Mouse (Mus musculus): ENCODE measurements at regions not wholly inside any gene's neighbourhood (a gene's known extent, or its start where the extent isn't known, plus 50 kb on each side); places are given as distances from the start of the nearest gene placed in this dataset.

GRCm38 (mm10) chr9:122476356-122476755 lies 124.9 kb downstream of the Abhd5 start:
- Histone ChIP-seq H3K4me2 (ENCODE audit: low read depth, low read length) (no peak overlapping the region), H3K9me3 (replicated peaks; ENCODE audit: control insufficient read depth, low read length) (no peaks in the 10 kb centered on the region), H3K4me1 (ENCODE audit: control insufficient read depth, insufficient read depth, low read length) (no peaks in the 10 kb centered on the region), H3K27ac (ENCODE audit: low read length) (no peak overlapping the region), H3K36me3 (ENCODE audit: control insufficient read depth, insufficient read depth) (no peaks in the 10 kb centered on the region), H3K27me3 (ENCODE audit: control insufficient read depth, insufficient read depth, low read length) (no peaks in the 10 kb centered on the region), H3K9ac (ENCODE audit: low read length) (no peak overlapping the region), H3K4me3 (ENCODE audit: low read length) (no peak overlapping the region)
- 53% methylated on average over 3 of the region's 3 CpGs for WGBS
- no peak for ATAC-seq (replicated peaks; ENCODE audit: extremely low read depth, insufficient read depth, low FRiP score)

- H3K9me3 ChIP-seq (replicated peaks; ENCODE audit: control insufficient read depth, low read length): no peaks in the 10 kb centered on the region
- H3K27me3 ChIP-seq (ENCODE audit: control insufficient read depth, insufficient read depth, low read length): no peaks in the 10 kb centered on the region
- no peaks in the 10 kb centered on the region for H3K4me1 ChIP-seq (ENCODE audit: control insufficient read depth, insufficient read depth, low read length)
- 77% methylated on average over 5 of the region's 5 CpGs for WGBS
- no peak overlapping the region for H3K4me2 ChIP-seq (ENCODE audit: low read depth, low read length)
- ATAC-seq (replicated peaks; ENCODE audit: extremely low read depth, insufficient read depth, low FRiP score): no peak
- H3K4me3 ChIP-seq (ENCODE audit: low read length): no peak overlapping the region
- H3K36me3 ChIP-seq (ENCODE audit: control insufficient read depth, insufficient read depth): no peaks in the 10 kb centered on the region
- H3K9ac ChIP-seq (ENCODE audit: low read length): no peak overlapping the region
- H3K27ac ChIP-seq (ENCODE audit: low read length): no peak overlapping the region
These were observed 135.6 kb downstream of the Abhd5 start for GRCm38 (mm10) chr9:122487001-122487400.

- H3K9ac ChIP-seq (ENCODE audit: low read length): no peak overlapping the region
- 57% methylated on average over 9 of the region's 9 CpGs for WGBS
- H3K36me3 ChIP-seq (ENCODE audit: control insufficient read depth, insufficient read depth): no peaks in the 10 kb centered on the region
- H3K27me3 ChIP-seq (ENCODE audit: control insufficient read depth, insufficient read depth, low read length): no peaks in the 10 kb centered on the region
- H3K4me1 ChIP-seq (ENCODE audit: control insufficient read depth, insufficient read depth, low read length): no peaks in the 10 kb centered on the region
- H3K4me2 ChIP-seq (ENCODE audit: low read depth, low read length): no peak overlapping the region
- no peak overlapping the region for H3K4me3 ChIP-seq (ENCODE audit: low read length)
- ATAC-seq (replicated peaks; ENCODE audit: extremely low read depth, insufficient read depth, low FRiP score): no peak
- no peaks in the 10 kb centered on the region for H3K9me3 ChIP-seq (replicated peaks; ENCODE audit: control insufficient read depth, low read length)
- H3K27ac ChIP-seq (ENCODE audit: low read length): no peak overlapping the region
These were observed 143.3 kb downstream of the Abhd5 start for GRCm38 (mm10) chr9:122494691-122495090.

GRCm38 (mm10) chr9:122496482-122496985 lies 145.1 kb downstream of the Abhd5 start:
- Histone ChIP-seq H3K36me3 (ENCODE audit: control insufficient read depth, insufficient read depth) (no peaks in the 10 kb centered on the region), H3K27ac (ENCODE audit: low read length) (no peak overlapping the region), H3K9ac (ENCODE audit: low read length) (no peak overlapping the region), H3K4me1 (ENCODE audit: control insufficient read depth, insufficient read depth, low read length) (no peaks in the 10 kb centered on the region), H3K4me2 (ENCODE audit: low read depth, low read length) (no peak overlapping the region), H3K4me3 (ENCODE audit: low read length) (no peak overlapping the region), H3K9me3 (replicated peaks; ENCODE audit: control insufficient read depth, low read length) (no peaks in the 10 kb centered on the region), H3K27me3 (ENCODE audit: control insufficient read depth, insufficient read depth, low read length) (no peaks in the 10 kb centered on the region)
- 90% methylated on average over 2 of the region's 2 CpGs for WGBS
- ATAC-seq (replicated peaks; ENCODE audit: extremely low read depth, insufficient read depth, low FRiP score): no peak

GRCm38 (mm10) chr9:122501864-122502341 lies 150.5 kb downstream of the Abhd5 start:
- H3K4me2 ChIP-seq (ENCODE audit: low read depth, low read length): no peak overlapping the region
- H3K27me3 ChIP-seq (ENCODE audit: control insufficient read depth, insufficient read depth, low read length): no peaks in the 10 kb centered on the region
- ATAC-seq (replicated peaks; ENCODE audit: extremely low read depth, insufficient read depth, low FRiP score): no peak
- no peaks in the 10 kb centered on the region for H3K36me3 ChIP-seq (ENCODE audit: control insufficient read depth, insufficient read depth)
- WGBS: 43% methylated on average over 13 of the region's 13 CpGs
- H3K27ac ChIP-seq (ENCODE audit: low read length): no peak overlapping the region
- H3K4me3 ChIP-seq (ENCODE audit: low read length): no peak overlapping the region
- H3K4me1 ChIP-seq (ENCODE audit: control insufficient read depth, insufficient read depth, low read length): no peaks in the 10 kb centered on the region
- H3K9ac ChIP-seq (ENCODE audit: low read length): no peak overlapping the region
- H3K9me3 ChIP-seq (replicated peaks; ENCODE audit: control insufficient read depth, low read length): no peaks in the 10 kb centered on the region; the same call in 1 of the 2 replicates

GRCm38 (mm10) chr9:122521569-122521968 lies 170.2 kb downstream of the Abhd5 start:
- H3K4me2 ChIP-seq (ENCODE audit: low read depth, low read length): no peak overlapping the region
- H3K27ac ChIP-seq (ENCODE audit: low read length): no peak overlapping the region
- H3K4me3 ChIP-seq (ENCODE audit: low read length): no peak overlapping the region
- H3K9ac ChIP-seq (ENCODE audit: low read length): no peak overlapping the region
- no peaks in the 10 kb centered on the region for H3K4me1 ChIP-seq (ENCODE audit: control insufficient read depth, insufficient read depth, low read length)
- H3K27me3 ChIP-seq (ENCODE audit: control insufficient read depth, insufficient read depth, low read length): no peaks in the 10 kb centered on the region
- no peaks in the 10 kb centered on the region for H3K9me3 ChIP-seq (replicated peaks; ENCODE audit: control insufficient read depth, low read length)
- H3K36me3 ChIP-seq (ENCODE audit: control insufficient read depth, insufficient read depth): no peaks in the 10 kb centered on the region
- ATAC-seq (replicated peaks; ENCODE audit: extremely low read depth, insufficient read depth, low FRiP score): no peak
- WGBS: 45% methylated on average over 5 of the region's 5 CpGs

GRCm38 (mm10) chr9:122525621-122526055 lies 174.2 kb downstream of the Abhd5 start:
- Histone ChIP-seq H3K4me1 (ENCODE audit: control insufficient read depth, insufficient read depth, low read length) (no peaks in the 10 kb centered on the region), H3K4me3 (ENCODE audit: low read length) (no peak overlapping the region), H3K9me3 (replicated peaks; ENCODE audit: control insufficient read depth, low read length) (no peaks in the 10 kb centered on the region), H3K9ac (ENCODE audit: low read length) (no peak overlapping the region), H3K4me2 (ENCODE audit: low read depth, low read length) (no peak overlapping the region), H3K27ac (ENCODE audit: low read length) (no peak overlapping the region), H3K36me3 (ENCODE audit: control insufficient read depth, insufficient read depth) (no peaks in the 10 kb centered on the region), H3K27me3 (ENCODE audit: control insufficient read depth, insufficient read depth, low read length) (no peaks in the 10 kb centered on the region)
- no peak for ATAC-seq (replicated peaks; ENCODE audit: extremely low read depth, insufficient read depth, low FRiP score)
- 54% methylated on average over 10 of the region's 10 CpGs for WGBS

GRCm38 (mm10) chr9:122528267-122528666 lies 176.9 kb downstream of the Abhd5 start:
- WGBS: 63% methylated on average over 6 of the region's 6 CpGs
- no peak for ATAC-seq (replicated peaks; ENCODE audit: extremely low read depth, insufficient read depth, low FRiP score)
- H3K9ac ChIP-seq (ENCODE audit: low read length): no peak overlapping the region
- H3K4me3 ChIP-seq (ENCODE audit: low read length): no peak overlapping the region
- no peaks in the 10 kb centered on the region for H3K4me1 ChIP-seq (ENCODE audit: control insufficient read depth, insufficient read depth, low read length)
- H3K27me3 ChIP-seq (ENCODE audit: control insufficient read depth, insufficient read depth, low read length): no peaks in the 10 kb centered on the region
- no peaks in the 10 kb centered on the region for H3K9me3 ChIP-seq (replicated peaks; ENCODE audit: control insufficient read depth, low read length)
- no peak overlapping the region for H3K4me2 ChIP-seq (ENCODE audit: low read depth, low read length)
- H3K27ac ChIP-seq (ENCODE audit: low read length): no peak overlapping the region
- no peaks in the 10 kb centered on the region for H3K36me3 ChIP-seq (ENCODE audit: control insufficient read depth, insufficient read depth)

- Histone ChIP-seq H3K27ac (ENCODE audit: low read length) (no peak overlapping the region), H3K4me2 (ENCODE audit: low read depth, low read length) (no peak overlapping the region), H3K4me1 (ENCODE audit: control insufficient read depth, insufficient read depth, low read length) (peaks cover 4% of the 10 kb centered on the region; the same call in 1 of the 2 replicates), H3K9ac (ENCODE audit: low read length) (no peak overlapping the region), H3K36me3 (ENCODE audit: control insufficient read depth, insufficient read depth) (no peaks in the 10 kb centered on the region), H3K27me3 (ENCODE audit: control insufficient read depth, insufficient read depth, low read length) (no peaks in the 10 kb centered on the region), H3K4me3 (ENCODE audit: low read length) (no peak overlapping the region), H3K9me3 (replicated peaks; ENCODE audit: control insufficient read depth, low read length) (no peaks in the 10 kb centered on the region)
- no peak for ATAC-seq (replicated peaks; ENCODE audit: extremely low read depth, insufficient read depth, low FRiP score)
These were observed 178.3 kb downstream of the Abhd5 start for GRCm38 (mm10) chr9:122529721-122530120.
